18 mouse cellular contexts compared by ENCODE assay signal in the genomic region with DNA sequence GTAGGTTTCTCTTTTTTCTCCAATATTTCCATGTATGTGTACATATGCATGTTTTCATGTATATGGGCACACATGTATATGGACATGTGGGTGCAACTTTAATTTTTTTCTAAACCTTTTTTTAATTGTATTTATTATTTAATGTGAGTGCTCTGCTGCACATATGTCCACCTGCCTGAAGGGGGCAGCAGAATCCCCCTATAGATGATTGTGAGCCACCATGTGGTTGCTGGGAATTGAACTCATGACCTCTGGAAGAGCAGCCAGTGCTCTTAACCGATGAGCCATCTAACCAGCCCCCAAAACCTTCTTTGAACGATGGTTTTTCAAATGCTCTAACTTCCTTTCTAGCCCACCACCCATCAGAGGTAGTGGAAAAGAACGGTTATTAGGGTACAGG. TPM values are rescaled to one million over a fixed set of nuclear protein-coding genes. Genes with fewer than 3 reads are reported as not detected.
DNase-seq lines count a peak whose midpoint lies in the region; ATAC-seq and TF ChIP-seq lines count a peak whose summit lies in the region.
"Had no signal": no experiment of that assay in that cellular context is flagged by ENCODE, and none has a peak within 500 bp of the region (broad histone marks: within the 10 kb centered on the region; RNA-seq: fewer than 3 reads in every experiment).

No protein-coding gene starts in this region.

- no peak for ATAC-seq in hindbrain, postnatal 0 days
- no peak for ATAC-seq in hindbrain, embryonic 12.5 days (ENCODE audit: low FRiP score)
- ATAC-seq in lung, postnatal 0 days: no peak
- peak; percentile 46; the same call in 1 of the 2 replicates for ATAC-seq in megakaryocyte progenitor cell, adult 5-6 weeks (replicated peaks; ENCODE audit: poor library complexity)
- ATAC-seq: forebrain, embryonic 15.5 days had no signal

- TF ChIP-seq CTCF in hindbrain, postnatal 0 days (IDR thresholded peaks at IDR 0.05; ENCODE audit: low read depth): peak; percentile 31
- peak; percentile 43 for TF ChIP-seq CTCF in lung, postnatal 0 days (IDR thresholded peaks at IDR 0.05)
- peak; percentile 21 for TF ChIP-seq CTCF in ES-Bruce4 (IDR thresholded peaks at IDR 0.05; ENCODE audit: low read depth, low read length)

- H3K9me3 ChIP-seq in hindbrain, postnatal 0 days (ENCODE audit: low read length): no peaks in the 10 kb centered on the region
- H3K9me3 ChIP-seq in hindbrain, embryonic 12.5 days (replicated peaks): no peaks in the 10 kb centered on the region
- H3K9me3 ChIP-seq in lung, postnatal 0 days (ENCODE audit: low read length): no peaks in the 10 kb centered on the region
- H3K9me3 ChIP-seq in ES-Bruce4 (replicated peaks; ENCODE audit: control insufficient read depth, insufficient read depth, low read length, poor library complexity, severe bottlenecking): no peaks in the 10 kb centered on the region
- H3K9me3 ChIP-seq: forebrain, embryonic 15.5 days; heart, embryonic 15.5 days had no signal

- no peak overlapping the region for H3K4me2 ChIP-seq in hindbrain, postnatal 0 days (ENCODE audit: low read depth, low read length)
- no peak overlapping the region for H3K4me2 ChIP-seq in hindbrain, embryonic 12.5 days (replicated peaks)
- no peak overlapping the region for H3K4me2 ChIP-seq in lung, postnatal 0 days (replicated peaks; ENCODE audit: low read depth, low read length)
- H3K4me2 ChIP-seq: forebrain, embryonic 15.5 days; heart, embryonic 15.5 days; hindbrain, embryonic 14.5 days had no signal

- H3K4me3 ChIP-seq in hindbrain, postnatal 0 days (ENCODE audit: low read length): no peak overlapping the region
- H3K4me3 ChIP-seq in hindbrain, embryonic 12.5 days: no peak overlapping the region
- no peak overlapping the region for H3K4me3 ChIP-seq in lung, postnatal 0 days (ENCODE audit: low read depth, low read length)
- no peak overlapping the region for H3K4me3 ChIP-seq in ES-Bruce4 (ENCODE audit: low read depth, low read length)
- H3K4me3 ChIP-seq: forebrain, embryonic 15.5 days; heart, embryonic 15.5 days had no signal

- H3K27ac ChIP-seq in hindbrain, postnatal 0 days: no peak overlapping the region
- no peak overlapping the region for H3K27ac ChIP-seq in hindbrain, embryonic 12.5 days
- no peak overlapping the region for H3K27ac ChIP-seq in lung, postnatal 0 days (ENCODE audit: low read length)
- no peak overlapping the region for H3K27ac ChIP-seq in ES-Bruce4 (ENCODE audit: insufficient read depth, low read length)
- H3K27ac ChIP-seq: forebrain, embryonic 15.5 days; heart, embryonic 15.5 days; hindbrain, embryonic 14.5 days had no signal

- H3K9ac ChIP-seq in hindbrain, postnatal 0 days (replicated peaks; ENCODE audit: low read length): no peak overlapping the region
- H3K9ac ChIP-seq in hindbrain, embryonic 12.5 days: no peak overlapping the region
- H3K9ac ChIP-seq in lung, postnatal 0 days (replicated peaks; ENCODE audit: low read depth): no peak overlapping the region
- no peak overlapping the region for H3K9ac ChIP-seq in ES-Bruce4 (ENCODE audit: low read depth, poor library complexity, severe bottlenecking)
- H3K9ac ChIP-seq: forebrain, embryonic 15.5 days; heart, embryonic 15.5 days; hindbrain, embryonic 14.5 days had no signal

- 74% methylated on average over 3 of the region's 3 CpGs for whole genome bisulfite sequencing in hindbrain, postnatal 0 days
- 78% methylated on average over 3 of the region's 3 CpGs for WGBS in hindbrain, embryonic 12.5 days
- 72% methylated on average over 3 of the region's 3 CpGs for WGBS in lung, postnatal 0 days

- TF ChIP-seq EP300 in lung, postnatal 0 days (IDR thresholded peaks at IDR 0.05): no peak
- TF ChIP-seq EP300 in ES-Bruce4 (IDR thresholded peaks at IDR 0.05; ENCODE audit: insufficient read depth, low read depth, low read length): no peak

- no peaks in the 10 kb centered on the region for H3K4me1 ChIP-seq in hindbrain, postnatal 0 days (ENCODE audit: insufficient read depth, low read length)
- no peaks in the 10 kb centered on the region for H3K4me1 ChIP-seq in hindbrain, embryonic 12.5 days
- H3K4me1 ChIP-seq in lung, postnatal 0 days (ENCODE audit: insufficient read depth, low read depth, low read length): no peaks in the 10 kb centered on the region
- no peaks in the 10 kb centered on the region for H3K4me1 ChIP-seq in ES-Bruce4 (ENCODE audit: control insufficient read depth, insufficient read depth, low read length)
- H3K4me1 ChIP-seq: forebrain, embryonic 15.5 days; heart, embryonic 15.5 days had no signal

- no peaks in the 10 kb centered on the region for H3K27me3 ChIP-seq in hindbrain, postnatal 0 days (ENCODE audit: insufficient read depth, low read length)
- no peaks in the 10 kb centered on the region for H3K27me3 ChIP-seq in hindbrain, embryonic 12.5 days
- H3K27me3 ChIP-seq in lung, postnatal 0 days (replicated peaks; ENCODE audit: insufficient read depth, low read length): no peaks in the 10 kb centered on the region
- no peaks in the 10 kb centered on the region for H3K27me3 ChIP-seq in ES-Bruce4 (ENCODE audit: control insufficient read depth, insufficient read depth, low read length, poor library complexity, severe bottlenecking)
- H3K27me3 ChIP-seq: forebrain, embryonic 15.5 days; heart, embryonic 15.5 days had no signal

- no peak for DNase-seq in hindbrain, postnatal 0 days (ENCODE audit: low spot score)
- DNase-seq in lung, postnatal 0 days (ENCODE audit: low spot score): no peak
- DNase-seq in lung, postnatal 10 days: no peak
- no peak for DNase-seq in adrenal gland, postnatal 4 days (ENCODE audit: low spot score in 2 of 2)
- no peak for DNase-seq in heart, adult 18-20 months
- DNase-seq: adrenal gland, postnatal 36 days; cerebellum, adult 11-12 months; gastrocnemius, postnatal 10 days; kidney, adult 8-10 months; right cerebral cortex, adult 18-20 months had no signal

- H3K36me3 ChIP-seq in hindbrain, postnatal 0 days (ENCODE audit: insufficient read depth, low read length): no peaks in the 10 kb centered on the region
- no peaks in the 10 kb centered on the region for H3K36me3 ChIP-seq in hindbrain, embryonic 12.5 days
- H3K36me3 ChIP-seq in lung, postnatal 0 days (ENCODE audit: insufficient read depth, low read length): no peaks in the 10 kb centered on the region
- H3K36me3 ChIP-seq in ES-Bruce4 (ENCODE audit: control insufficient read depth, insufficient read depth, low read length, poor library complexity, severe bottlenecking): no peaks in the 10 kb centered on the region
- H3K36me3 ChIP-seq: forebrain, embryonic 15.5 days; heart, embryonic 15.5 days had no signal

- no peak for TF ChIP-seq POLR2A in ES-Bruce4 (IDR thresholded peaks at IDR 0.05; ENCODE audit: insufficient read depth, low read length)

RNA-seq across cellular contexts. Expression of a gene that starts 17.4 kb away (rescaled TPM):
- total RNA-seq in hindbrain, postnatal 0 days (2014; rRNA removed): 27.8 and 28.1 TPM in 2 replicates
- 53.4 and 63.2 TPM in 2 replicates for polyA plus RNA-seq in hindbrain, postnatal 0 days (2015; fragmentation: Nextera tagmentation; extraction: Ambion mirVana)
- 200 and 221 TPM in 2 replicates for polyA plus RNA-seq in hindbrain, embryonic 12.5 days (2016; fragmentation: Nextera tagmentation; extraction: Ambion mirVana)
- 24.4 and 25.5 TPM in 2 replicates for polyA plus RNA-seq in lung, postnatal 0 days (2015; fragmentation: Nextera tagmentation; extraction: Ambion mirVana)
- 257 and 258 TPM in 2 replicates for polyA plus RNA-seq in ES-Bruce4 (2011; ENCODE audit: insufficient read depth, insufficient read length, low read depth, missing spikeins)
- total RNA-seq in megakaryocyte progenitor cell, adult 5-6 weeks (2015): 152 and 180 TPM in 2 replicates
- total RNA-seq in megakaryocyte progenitor cell, adult 5-6 weeks (2017): 80.7 and 103 TPM in 2 replicates
- total RNA-seq in adrenal gland, postnatal 4 days (2021): 10 to 100 TPM; 61.3 to 62.0 TPM
- total RNA-seq in heart, adult 18-20 months (2021): 10 to 100 TPM; 58.6 to 66.5 TPM

RNA-seq across cellular contexts. Expression of a gene that starts 27.4 kb away (rescaled TPM):
- total RNA-seq in hindbrain, postnatal 0 days (2014; rRNA removed): 261 and 286 TPM in 2 replicates
- polyA plus RNA-seq in hindbrain, postnatal 0 days (2015; fragmentation: Nextera tagmentation; extraction: Ambion mirVana): 120 and 148 TPM in 2 replicates
- polyA plus RNA-seq in hindbrain, embryonic 12.5 days (2016; fragmentation: Nextera tagmentation; extraction: Ambion mirVana): 135 and 156 TPM in 2 replicates
- polyA plus RNA-seq in lung, postnatal 0 days (2015; fragmentation: Nextera tagmentation; extraction: Ambion mirVana): 1.4 and 1.6 TPM in 2 replicates
- polyA plus RNA-seq in ES-Bruce4 (2011; ENCODE audit: insufficient read depth, insufficient read length, low read depth, missing spikeins): 33.4 and 35.2 TPM in 2 replicates
- total RNA-seq in megakaryocyte progenitor cell, adult 5-6 weeks (2015): not detected in 2 replicates
- not detected in 2 replicates for total RNA-seq in megakaryocyte progenitor cell, adult 5-6 weeks (2017)
- total RNA-seq in adrenal gland, postnatal 4 days (2021): 10 to 100 TPM; 10.8 to 16.0 TPM
- total RNA-seq in heart, adult 18-20 months (2021): under 1 TPM; 0.72 to 0.82 TPM
- total RNA-seq: megakaryocyte, adult 5-6 weeks; neutrophil, adult 5-6 weeks had no signal

RNA-seq across cellular contexts. Expression of a gene that starts 36.3 kb away (rescaled TPM):
- total RNA-seq in hindbrain, postnatal 0 days (2014; rRNA removed): 70.6 and 95.8 TPM in 2 replicates
- polyA plus RNA-seq in hindbrain, postnatal 0 days (2015; fragmentation: Nextera tagmentation; extraction: Ambion mirVana): 29.6 and 31.3 TPM in 2 replicates
- 28.2 and 29.3 TPM in 2 replicates for polyA plus RNA-seq in hindbrain, embryonic 12.5 days (2016; fragmentation: Nextera tagmentation; extraction: Ambion mirVana)
- 30.1 and 34.5 TPM in 2 replicates for polyA plus RNA-seq in lung, postnatal 0 days (2015; fragmentation: Nextera tagmentation; extraction: Ambion mirVana)
- polyA plus RNA-seq in ES-Bruce4 (2011; ENCODE audit: insufficient read depth, insufficient read length, low read depth, missing spikeins): 14.3 and 17.6 TPM in 2 replicates
- 5.6 and 6.2 TPM in 2 replicates for total RNA-seq in megakaryocyte progenitor cell, adult 5-6 weeks (2015)
- total RNA-seq in megakaryocyte progenitor cell, adult 5-6 weeks (2017): 5.2 and 7.0 TPM in 2 replicates
- total RNA-seq in adrenal gland, postnatal 4 days (2021): 10 to 100 TPM; 33.5 to 33.7 TPM
- 10 to 100 TPM; 44.7 to 51.8 TPM for total RNA-seq in heart, adult 18-20 months (2021)

Comparison
In these comparisons a context has a peak if more than half of its experiments do, and no peak if none do; other contexts are left out.
1. RNA of a gene that starts 27.4 kb away (total RNA-seq): 261 to 286 TPM in hindbrain, postnatal 0 days; 10.8 to 16.0 TPM in adrenal gland, postnatal 4 days, 0.72 to 0.82 TPM in heart, adult 18-20 months and not detected in megakaryocyte progenitor cell, adult 5-6 weeks; every median in the first group is over 10 times any median in the second.
2. Peak in every context shown above with its lines, with median percentiles within 50 percentile points of each other: CTCF ChIP-seq.